Mouse (Mus musculus): ENCODE data around the gene Gm9837. TPM values are rescaled to one million over a fixed set of nuclear protein-coding genes. Genes with fewer than 3 reads are reported as not detected.
"Not testable (repeated sequence)": the region's sequence is repeated elsewhere in the genome, so short reads cannot be mapped to it uniquely, and the experiment has no call there.

The Gm9837 gene
- polyA plus RNA-seq, 1 experiment, result not detected

GRCm38 (mm10) chr11:53431347-53432056, 38.8 kb downstream of the Gm9837 start:
- H3K4me1 ChIP-seq (ENCODE audit: control insufficient read depth), result peaks cover 55% of the 10 kb centered on the region
- no peaks in the 10 kb centered on the region for H3K9me3 ChIP-seq (ENCODE audit: control insufficient read depth, low read length)
- H3K36me3 ChIP-seq (ENCODE audit: control insufficient read depth), result peaks cover 27% of the 10 kb centered on the region
- no peak for TF ChIP-seq TAL1 (IDR thresholded peaks at IDR 0.05; ENCODE audit: low read length)
- TF ChIP-seq GATA1 (IDR thresholded peaks at IDR 0.05; ENCODE audit: low read length), result peak; percentile 31; the same call in 1 of the 2 replicates
- peak overlapping the region; percentile 99 for H3K4me3 ChIP-seq (replicated peaks)
- no peaks in the 10 kb centered on the region for H3K27me3 ChIP-seq (ENCODE audit: control insufficient read depth)

DNA sequence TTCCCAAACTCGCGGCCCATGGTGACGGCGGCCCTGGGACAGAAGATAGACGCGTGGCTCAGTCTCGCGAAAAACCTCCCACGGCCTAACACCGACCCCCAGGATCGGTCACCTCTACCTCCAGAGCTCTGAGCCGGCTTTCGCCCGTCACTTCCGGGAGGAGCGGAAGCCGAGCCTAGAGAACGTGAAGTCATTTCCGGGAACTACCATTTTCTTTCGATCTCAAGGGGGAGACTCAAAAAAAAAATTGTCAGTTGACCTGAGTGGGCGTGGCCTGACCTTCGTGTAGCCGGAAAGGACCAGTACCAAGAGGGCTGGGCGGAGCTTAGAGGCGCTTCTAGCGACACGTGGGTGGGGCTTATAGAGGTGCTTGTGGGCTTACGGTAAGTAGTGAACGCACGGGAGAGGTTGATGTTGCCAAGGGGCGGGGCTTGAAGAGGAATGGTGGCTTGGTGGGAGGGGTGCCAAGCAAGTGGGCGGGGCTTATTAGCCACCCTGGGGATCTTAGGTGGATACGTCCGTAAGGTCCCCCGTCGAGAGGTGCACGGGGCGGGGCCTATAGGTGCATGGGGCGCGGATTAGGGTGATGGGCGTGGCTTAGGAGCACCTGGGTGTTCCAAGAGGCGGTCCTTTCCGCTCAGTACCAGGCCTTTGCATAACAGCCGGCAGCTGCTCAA, 39.5 kb downstream of the Gm9837 start, which contains the start of the genes Uqcrq and Gdf9:
Gene Uqcrq, minus strand, starts transcription at position 162 of the 677 bp plus-strand sequence.
Gene Gdf9, plus strand, starts transcription at position 354 of the 677 bp plus-strand sequence.
- peaks cover 30% of the 10 kb centered on the region for H3K36me3 ChIP-seq (ENCODE audit: control insufficient read depth)
- no peaks in the 10 kb centered on the region for H3K27me3 ChIP-seq (ENCODE audit: control insufficient read depth)
- peak within 1 kb of the TSS; percentile 99 for H3K4me3 ChIP-seq (replicated peaks)
- H3K9me3 ChIP-seq (ENCODE audit: control insufficient read depth, low read length), result no peaks in the 10 kb centered on the region
- TF ChIP-seq TAL1 (IDR thresholded peaks at IDR 0.05; ENCODE audit: low read length), result no peak
- TF ChIP-seq GATA1 (IDR thresholded peaks at IDR 0.05; ENCODE audit: low read length), result no peak
- peaks cover 53% of the 10 kb centered on the region for H3K4me1 ChIP-seq (ENCODE audit: control insufficient read depth)

GRCm38 (mm10) chr11:53430300-53430669, 40.0 kb downstream of the Gm9837 start:
- Histone ChIP-seq H3K9me3 (ENCODE audit: control insufficient read depth, low read length) (no peaks in the 10 kb centered on the region), H3K36me3 (ENCODE audit: control insufficient read depth) (peaks cover 34% of the 10 kb centered on the region), H3K4me1 (ENCODE audit: control insufficient read depth) (peaks cover 51% of the 10 kb centered on the region), H3K27me3 (ENCODE audit: control insufficient read depth) (no peaks in the 10 kb centered on the region), H3K4me3 (replicated peaks) (peak overlapping the region; percentile 99)
- TF ChIP-seq GATA1 (IDR thresholded peaks at IDR 0.05; ENCODE audit: low read length) (0 out of 2 replicates have a peak, but pooled peaks have one; percentile 4), TAL1 (IDR thresholded peaks at IDR 0.05; ENCODE audit: low read length) (no peak)

- Histone ChIP-seq H3K36me3 (ENCODE audit: control insufficient read depth) (peaks cover 39% of the 10 kb centered on the region), H3K9me3 (ENCODE audit: control insufficient read depth, low read length) (no peaks in the 10 kb centered on the region), H3K4me3 (replicated peaks) (peak overlapping the region; percentile 99), H3K27me3 (ENCODE audit: control insufficient read depth) (no peaks in the 10 kb centered on the region), H3K4me1 (ENCODE audit: control insufficient read depth) (peaks cover 47% of the 10 kb centered on the region)
- TF ChIP-seq TAL1 (IDR thresholded peaks at IDR 0.05; ENCODE audit: low read length) (no peak), GATA1 (IDR thresholded peaks at IDR 0.05; ENCODE audit: low read length) (no peak)
Measured at GRCm38 (mm10) chr11:53429182-53429581, 41.1 kb downstream of the Gm9837 start.

DNA sequence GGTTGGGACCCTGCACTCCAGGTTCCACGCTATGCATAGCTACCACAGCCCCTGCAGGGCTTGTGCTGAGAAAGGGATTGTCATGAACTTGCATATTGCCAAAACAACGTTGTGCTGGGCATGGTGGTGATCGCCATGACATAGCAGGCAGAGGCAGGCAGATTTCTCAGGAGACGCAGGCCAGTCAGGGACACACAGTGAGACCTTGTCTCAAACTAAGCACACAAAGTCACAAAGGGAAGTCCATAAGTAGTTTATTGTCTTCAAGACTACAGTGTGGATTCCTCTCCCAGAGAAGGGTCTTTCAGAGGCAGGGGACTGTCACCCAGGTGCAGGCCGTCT, 41.6 kb downstream of the Gm9837 start:
- TF ChIP-seq TAL1 (IDR thresholded peaks at IDR 0.05; ENCODE audit: low read length) (no peak), GATA1 (IDR thresholded peaks at IDR 0.05; ENCODE audit: low read length) (no peak)
- H3K4me1 ChIP-seq (ENCODE audit: control insufficient read depth), result peaks cover 45% of the 10 kb centered on the region
- H3K27me3 ChIP-seq (ENCODE audit: control insufficient read depth), result no peaks in the 10 kb centered on the region
- H3K36me3 ChIP-seq (ENCODE audit: control insufficient read depth), result peaks cover 39% of the 10 kb centered on the region
- H3K9me3 ChIP-seq (ENCODE audit: control insufficient read depth, low read length), result no peaks in the 10 kb centered on the region
- H3K4me3 ChIP-seq (replicated peaks), result no peak overlapping the region

DNA sequence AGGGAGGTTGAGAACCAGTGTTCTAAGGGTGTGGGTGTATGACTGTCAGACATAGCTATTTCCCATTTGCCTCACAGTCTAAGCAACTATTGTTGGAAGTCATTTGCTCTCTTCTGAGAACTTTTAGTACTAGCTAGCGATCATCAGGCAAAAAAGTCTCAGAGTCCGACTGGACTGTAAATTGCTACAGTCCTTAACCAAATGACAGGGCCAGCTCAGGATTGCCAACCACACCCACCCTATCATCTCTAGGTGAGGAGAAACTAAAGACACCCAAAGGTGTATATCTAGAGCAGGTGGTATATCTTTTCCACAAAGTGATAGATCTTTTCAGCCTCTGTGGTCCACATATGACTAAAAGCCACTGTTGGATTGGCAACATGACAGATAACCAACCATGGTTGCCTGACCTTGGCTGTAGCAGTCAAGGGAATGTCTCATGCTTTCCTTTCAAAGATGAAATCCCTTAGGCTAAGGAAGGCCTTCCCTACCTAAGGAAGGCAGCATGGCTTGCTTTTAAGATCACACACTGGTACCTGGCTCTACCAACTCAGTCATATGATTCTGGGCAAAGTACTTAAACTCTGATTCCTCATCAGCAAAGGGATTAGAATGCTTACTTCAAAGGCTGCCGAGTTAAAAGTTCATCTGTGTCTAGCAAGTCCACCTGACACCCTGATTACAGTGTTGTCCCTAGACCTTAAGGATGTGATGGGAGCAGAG, 42.1 kb downstream of the Gm9837 start:
- no peaks in the 10 kb centered on the region for H3K27me3 ChIP-seq (ENCODE audit: control insufficient read depth)
- H3K36me3 ChIP-seq (ENCODE audit: control insufficient read depth), result peaks cover 39% of the 10 kb centered on the region
- H3K4me3 ChIP-seq (replicated peaks), result no peak overlapping the region
- peaks cover 40% of the 10 kb centered on the region for H3K4me1 ChIP-seq (ENCODE audit: control insufficient read depth)
- no peaks in the 10 kb centered on the region for H3K9me3 ChIP-seq (ENCODE audit: control insufficient read depth, low read length)
- TF ChIP-seq GATA1 (IDR thresholded peaks at IDR 0.05; ENCODE audit: low read length) (no peak), TAL1 (IDR thresholded peaks at IDR 0.05; ENCODE audit: low read length) (no peak)

DNA sequence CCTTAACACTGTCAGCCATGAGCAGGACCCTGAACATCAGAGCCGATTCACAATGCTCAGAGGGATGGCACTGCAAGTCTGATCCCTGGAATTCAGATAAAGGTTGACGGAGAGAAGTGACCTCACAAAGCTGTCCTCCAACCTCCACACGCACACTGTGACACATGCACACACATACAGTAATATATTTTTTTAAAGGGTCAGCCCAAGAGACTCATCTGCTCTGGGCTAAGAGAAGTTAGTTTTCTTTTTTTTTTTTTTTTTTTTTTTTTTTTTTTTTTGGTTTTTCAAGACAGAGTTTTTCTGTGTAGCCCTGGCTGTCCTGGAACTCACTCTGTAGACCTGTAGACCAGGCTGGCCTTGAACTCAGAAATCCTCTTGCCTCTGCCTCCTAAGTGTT, 43.4 kb downstream of the Gm9837 start:
- H3K4me1 ChIP-seq (ENCODE audit: control insufficient read depth), result peaks cover 28% of the 10 kb centered on the region
- H3K36me3 ChIP-seq (ENCODE audit: control insufficient read depth), result peaks cover 43% of the 10 kb centered on the region
- H3K27me3 ChIP-seq (ENCODE audit: control insufficient read depth); H3K4me3 ChIP-seq (replicated peaks); H3K9me3 ChIP-seq (ENCODE audit: control insufficient read depth, low read length): not testable (repeated sequence)

DNA sequence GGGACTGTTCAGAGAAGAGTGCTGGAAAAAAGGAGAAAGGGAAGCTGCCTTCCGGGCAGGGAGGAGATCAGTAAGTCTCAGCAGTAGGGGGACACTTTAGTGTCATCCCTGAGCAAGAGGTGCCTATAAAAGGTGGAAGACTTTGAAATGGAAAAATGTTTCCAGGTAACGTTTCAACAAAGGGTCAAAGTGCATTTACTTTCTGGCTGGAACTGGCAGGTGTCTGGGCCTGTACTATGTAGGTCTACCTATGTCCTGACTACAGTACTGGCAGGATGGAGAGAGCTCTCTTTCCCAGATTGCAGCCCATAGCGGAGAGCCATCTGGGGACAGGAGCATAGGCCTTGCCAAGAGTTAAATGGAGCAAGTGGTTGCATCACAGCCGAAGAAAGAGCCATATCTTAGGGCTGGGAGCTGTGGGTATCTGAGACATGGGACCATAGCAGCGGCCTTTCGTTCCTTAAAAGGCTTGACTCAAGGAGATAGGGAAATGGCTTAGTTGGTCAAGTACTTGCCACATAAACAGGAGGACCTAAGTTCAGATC, 44.5 kb downstream of the Gm9837 start:
- peaks cover 43% of the 10 kb centered on the region for H3K36me3 ChIP-seq (ENCODE audit: control insufficient read depth)
- no peaks in the 10 kb centered on the region for H3K27me3 ChIP-seq (ENCODE audit: control insufficient read depth)
- no peak for TF ChIP-seq TAL1 (IDR thresholded peaks at IDR 0.05; ENCODE audit: low read length)
- TF ChIP-seq GATA1 (IDR thresholded peaks at IDR 0.05; ENCODE audit: low read length), result no peak
- no peaks in the 10 kb centered on the region for H3K9me3 ChIP-seq (ENCODE audit: control insufficient read depth, low read length)
- peaks cover 18% of the 10 kb centered on the region for H3K4me1 ChIP-seq (ENCODE audit: control insufficient read depth)
- no peak overlapping the region for H3K4me3 ChIP-seq (replicated peaks)

DNA sequence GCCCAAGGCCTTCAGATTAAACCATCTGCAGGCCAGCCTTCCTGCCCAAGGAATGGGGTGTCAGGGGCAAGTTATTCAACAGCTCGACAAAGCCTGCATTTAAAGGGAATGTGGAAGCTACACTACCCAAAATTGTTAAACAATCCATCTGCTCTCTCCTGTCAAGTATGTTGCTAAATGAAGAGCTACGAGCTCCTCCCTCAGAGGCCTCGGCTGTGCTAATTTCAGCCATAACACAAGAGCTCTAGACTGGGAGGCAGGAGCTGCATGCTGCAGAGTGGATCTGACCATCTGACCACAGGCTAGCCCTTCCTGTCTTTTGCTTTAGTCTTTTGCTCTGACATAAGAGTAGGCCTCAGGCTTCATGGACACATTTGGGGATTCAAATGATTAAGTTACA, 45.0 kb downstream of the Gm9837 start:
- no peaks in the 10 kb centered on the region for H3K27me3 ChIP-seq (ENCODE audit: control insufficient read depth)
- peaks cover 15% of the 10 kb centered on the region for H3K4me1 ChIP-seq (ENCODE audit: control insufficient read depth)
- no peak overlapping the region for H3K4me3 ChIP-seq (replicated peaks)
- TF ChIP-seq GATA1 (IDR thresholded peaks at IDR 0.05; ENCODE audit: low read length) (no peak), TAL1 (IDR thresholded peaks at IDR 0.05; ENCODE audit: low read length) (no peak)
- H3K9me3 ChIP-seq (ENCODE audit: control insufficient read depth, low read length), result no peaks in the 10 kb centered on the region
- H3K36me3 ChIP-seq (ENCODE audit: control insufficient read depth), result peaks cover 44% of the 10 kb centered on the region

Measured in erythroblast, embryonic 14.5 days (primary cell).